Mouse (Mus musculus) CD4-positive, CD25-positive, alpha-beta regulatory T cell, adult 9 weeks (primary cell): ENCODE measurements around the gene Olfr282. TPM values are rescaled to one million over a fixed set of nuclear protein-coding genes. Genes with fewer than 3 reads are reported as not detected.

ENCODE experiments used
- polyA plus RNA-seq: library from polyadenylated mRNA; unstranded; fragments of 100-300 nt; shearing (Covaris generic); gene quantifications from one replicate; pipeline ENCODE4 v1.2.1, GENCODE M21; 2017

The Olfr282 gene
- not detected for polyA plus RNA-seq

DNA sequence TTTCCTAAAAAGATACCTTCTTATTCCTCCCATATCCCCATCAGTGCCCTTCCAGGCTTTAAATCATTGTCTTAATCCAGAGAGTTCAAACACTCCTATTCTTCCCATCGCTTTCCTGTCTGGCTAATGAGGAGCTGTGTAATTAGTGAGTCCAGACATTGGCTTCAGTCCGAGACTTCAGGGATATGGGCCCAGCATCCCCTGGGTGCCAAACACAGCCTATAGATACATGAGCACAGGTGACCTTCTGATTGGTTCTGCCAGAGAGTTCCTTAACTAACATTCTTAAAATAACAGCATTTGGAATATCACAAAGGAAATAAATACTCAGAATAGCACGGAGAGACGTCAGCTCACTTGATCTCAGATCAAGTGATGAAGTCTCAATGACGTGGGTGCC is at the start of gene Olfr282:
Olfr282 (plus strand) TSS at position 301 of the 400 bp plus-strand sequence.

DNA sequence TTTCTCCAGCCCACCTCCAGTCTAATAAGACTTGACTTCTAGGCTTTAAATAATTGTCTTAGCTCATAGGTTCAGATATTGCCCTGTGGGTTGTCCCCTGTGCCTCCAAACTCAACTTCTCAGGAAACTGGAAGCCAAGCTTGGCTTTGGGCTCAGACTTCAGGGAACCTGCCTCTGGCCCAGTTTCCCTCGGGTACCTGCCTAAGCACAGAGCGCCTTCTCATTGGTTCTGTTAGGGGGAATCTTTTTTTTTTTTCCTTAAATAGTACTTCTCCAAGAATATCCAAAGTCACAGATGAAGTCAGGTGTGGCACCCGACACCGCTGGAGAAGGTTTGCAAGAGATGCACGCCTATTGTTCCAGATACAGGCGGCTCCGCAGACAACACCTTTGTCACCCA is 21.3 kb downstream of the Olfr282 start, which contains the start of gene Olfr281:
Olfr281 (plus strand) TSS at position 301 of the 400 bp plus-strand sequence.

DNA sequence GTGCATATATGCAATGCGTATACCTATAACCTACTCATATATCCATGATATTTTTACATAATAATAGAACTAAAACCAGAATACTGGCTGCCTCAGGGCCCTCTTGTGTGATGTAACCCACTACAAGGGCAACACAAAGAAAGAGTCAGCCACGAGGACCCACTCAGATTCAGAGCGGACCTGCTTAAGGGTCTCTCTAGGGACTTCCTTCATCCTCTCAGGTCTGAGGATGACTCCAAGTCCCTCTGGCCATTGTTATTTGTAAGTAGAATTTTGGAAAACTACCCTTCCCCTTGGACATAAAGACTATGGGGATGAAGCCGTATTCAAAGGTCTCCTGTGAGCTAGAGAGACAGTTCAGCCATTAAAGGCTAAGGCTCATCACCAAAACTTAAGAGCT is 38.6 kb downstream of the Olfr282 start, which contains the start of gene OR5BS1P:
OR5BS1P (plus strand) TSS at position 301 of the 400 bp plus-strand sequence.

DNA sequence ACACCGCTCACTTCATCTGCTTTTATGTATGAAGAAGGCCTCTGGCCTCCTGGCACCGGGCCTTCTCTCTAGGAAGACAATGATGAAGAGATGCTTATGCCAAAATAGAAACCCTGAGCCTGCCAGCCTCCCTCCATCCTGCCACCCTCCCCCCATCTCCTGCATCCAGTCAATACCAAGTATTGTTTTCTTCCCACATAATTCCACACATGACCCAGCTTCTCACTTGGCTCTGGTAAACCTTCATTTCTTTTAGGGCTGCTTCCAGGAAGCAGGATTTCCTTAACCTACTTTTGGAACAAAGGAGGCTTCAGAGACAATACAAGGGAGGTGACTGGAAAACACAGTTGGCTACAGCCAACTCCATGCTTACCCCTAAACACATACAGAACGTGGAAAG is 51.7 kb downstream of the Olfr282 start, which contains the start of gene Lalba:
Lalba (minus strand) TSS at position 21 of the 400 bp plus-strand sequence.

Other genes with a start within 250 kb of the Olfr282 start
- gene Olfr288, start 235.7 kb upstream of the Olfr282 start, polyA plus RNA-seq: not detected
- not detected for gene Gm44579, start 210.2 kb upstream of the Olfr282 start, polyA plus RNA-seq
- not detected for gene Olfr287, start 210.2 kb upstream of the Olfr282 start, polyA plus RNA-seq
- gene Olfr286, start 196.8 kb upstream of the Olfr282 start, polyA plus RNA-seq: 0.10 TPM
- not detected for gene H1fnt, start 173.9 kb upstream of the Olfr282 start, polyA plus RNA-seq
- not detected for gene Zfp641, start 135.1 kb upstream of the Olfr282 start, polyA plus RNA-seq
- not detected for gene Olfr285, start 113.9 kb upstream of the Olfr282 start, polyA plus RNA-seq
- not detected for gene Olfr284, start 90.2 kb upstream of the Olfr282 start, polyA plus RNA-seq
- not detected for gene Olfr283, start 50.3 kb upstream of the Olfr282 start, polyA plus RNA-seq
- gene Olfr281, start 21.4 kb downstream of the Olfr282 start, polyA plus RNA-seq: not detected
- not detected for gene OR5BS1P, start 38.7 kb downstream of the Olfr282 start, polyA plus RNA-seq
- not detected for gene Lalba, start 51.5 kb downstream of the Olfr282 start, polyA plus RNA-seq
- gene Olfr279, start 61.2 kb downstream of the Olfr282 start, polyA plus RNA-seq: not detected
- gene Kansl2, start 103.0 kb downstream of the Olfr282 start, polyA plus RNA-seq: 35.0 TPM
- 86.3 TPM for gene Ccnt1, start 139.7 kb downstream of the Olfr282 start, polyA plus RNA-seq
- gene 4930415O20Rik, start 139.8 kb downstream of the Olfr282 start, polyA plus RNA-seq: not detected
- 4.7 TPM for gene Adcy6, start 178.9 kb downstream of the Olfr282 start, polyA plus RNA-seq
- 0.11 TPM for gene Cacnb3, start 199.6 kb downstream of the Olfr282 start, polyA plus RNA-seq
- 32.3 TPM for gene Ddx23, start 231.7 kb downstream of the Olfr282 start, polyA plus RNA-seq
- gene Rnd1, start 246.2 kb downstream of the Olfr282 start, polyA plus RNA-seq: 1.6 TPM